Mouse (Mus musculus) adrenal gland (tissue): ENCODE data around the gene Elfn2.

Experiments
- intact Hi-C: fragments of 180-260 bp; cut with DNase I; formaldehyde crosslinking; loops from one replicate; pipeline ENCODE4 v1.15.1; 2025

Elfn2 gene

GRCm38 (mm10) chr15:78683474-78683873 lies 35.1 kb downstream of the Elfn2 start:
- intact Hi-C loops, result no loop called here

- intact Hi-C loops, result no loop called here
These were observed 36.8 kb downstream of the Elfn2 start for GRCm38 (mm10) chr15:78681781-78682180.

- intact Hi-C loops, result no loop called here
These were observed 37.3 kb downstream of the Elfn2 start for GRCm38 (mm10) chr15:78681301-78681700.

GRCm38 (mm10) chr15:78680291-78680690 lies 38.3 kb downstream of the Elfn2 start:
- intact Hi-C loops, result no loop called here

- intact Hi-C loops, result no loop called here
These were observed 40.9 kb downstream of the Elfn2 start for GRCm38 (mm10) chr15:78677708-78678107.

- intact Hi-C loops, result no loop called here
These were observed 41.6 kb downstream of the Elfn2 start for GRCm38 (mm10) chr15:78677015-78677414.

- intact Hi-C loops, result loop anchor here (5.0 kb wide), 1 partner anchor 37 kb away; no protein-coding TSS in a partner anchor
These were observed 43.6 kb downstream of the Elfn2 start for GRCm38 (mm10) chr15:78674912-78675412.

- intact Hi-C loops, result loop anchor here (5.0 kb wide), 1 partner anchor 39 kb away; no protein-coding TSS in a partner anchor
These were observed 45.1 kb downstream of the Elfn2 start for GRCm38 (mm10) chr15:78673436-78673835.

- intact Hi-C loops, result loop anchor here (5.0 kb wide), 1 partner anchor 42 kb away; no protein-coding TSS in a partner anchor
These were observed 48.2 kb downstream of the Elfn2 start for GRCm38 (mm10) chr15:78670341-78670740.

GRCm38 (mm10) chr15:78669221-78669871 lies 49.2 kb downstream of the Elfn2 start:
- intact Hi-C loops, result no loop called here

GRCm38 (mm10) chr15:78664268-78664667 lies 54.3 kb downstream of the Elfn2 start:
- intact Hi-C loops, result no loop called here

- intact Hi-C loops, result no loop called here
These were observed 67.4 kb downstream of the Elfn2 start for GRCm38 (mm10) chr15:78651169-78651568.

GRCm38 (mm10) chr15:78647746-78648145 lies 70.8 kb downstream of the Elfn2 start:
- intact Hi-C loops, result no loop called here

- intact Hi-C loops, result no loop called here
These were observed 74.0 kb downstream of the Elfn2 start for GRCm38 (mm10) chr15:78644606-78645005.

GRCm38 (mm10) chr15:78643633-78644032 lies 74.9 kb downstream of the Elfn2 start:
- intact Hi-C loops, result no loop called here

GRCm38 (mm10) chr15:78635231-78635630 lies 83.3 kb downstream of the Elfn2 start:
- intact Hi-C loops, result no loop called here

- intact Hi-C loops, result no loop called here
These were observed 84.4 kb downstream of the Elfn2 start for GRCm38 (mm10) chr15:78634095-78634737.

- intact Hi-C loops, result no loop called here
These were observed 85.2 kb downstream of the Elfn2 start for GRCm38 (mm10) chr15:78633413-78633812.

- intact Hi-C loops, result no loop called here
These were observed 86.2 kb downstream of the Elfn2 start for GRCm38 (mm10) chr15:78632387-78632786.

- intact Hi-C loops, result no loop called here
These were observed 92.3 kb downstream of the Elfn2 start for GRCm38 (mm10) chr15:78626285-78626684.

- intact Hi-C loops, result no loop called here
These were observed 93.6 kb downstream of the Elfn2 start for GRCm38 (mm10) chr15:78624961-78625360.

- intact Hi-C loops, result no loop called here
These were observed 94.1 kb downstream of the Elfn2 start for GRCm38 (mm10) chr15:78624431-78624950.
